Mouse (Mus musculus) heart, postnatal 4 days (tissue): ENCODE data around the gene Rcor1. TPM values are rescaled to one million over a fixed set of nuclear protein-coding genes. Genes with fewer than 3 reads are reported as not detected.

ENCODE experiments used
- DNase-seq: peaks from one replicate; pipeline ENCODE4 v3.0.0; 2021
- total RNA-seq, 2 experiments: library from RNA; stranded (reverse); gene quantifications; 2 replicates each; pipeline ENCODE4 v1.2.3; 2021

The Rcor1 gene
- total RNA-seq, 2 experiments from 2014 or later: 26.0 to 26.8 TPM

GRCm38 (mm10) chr12:111164310-111164751 is 125.2 kb downstream of the Rcor1 start:
- peak; percentile 92 for DNase-seq

- peak; percentile 51 for DNase-seq
Observed at GRCm38 (mm10) chr12:111165146-111165812, 126.1 kb downstream of the Rcor1 start.

Other genes starting within 250 kb of the Rcor1 start
- gene Mok, start 198.4 kb upstream of the Rcor1 start, total RNA-seq: 1 to 10 TPM; 1.3 to 1.6 TPM
- gene Zfp839, start 189.1 kb upstream of the Rcor1 start, total RNA-seq: 1 to 10 TPM; 6.7 to 6.9 TPM
- 10 to 100 TPM; 45.7 to 50.1 TPM for gene Cinp, start 150.2 kb upstream of the Rcor1 start, total RNA-seq
- gene Tecpr2, start 150.1 kb upstream of the Rcor1 start, total RNA-seq: 1 to 10 TPM; 5.2 to 6.0 TPM
- 10 to 100 TPM; 22.4 to 28.0 TPM for gene Ankrd9, start 60.3 kb upstream of the Rcor1 start, total RNA-seq
- 10 to 100 TPM; 16.8 to 17.3 TPM for gene Traf3, start 127.0 kb downstream of the Rcor1 start, total RNA-seq
- gene 4930595D18Rik, start 145.1 kb downstream of the Rcor1 start, total RNA-seq: not detected
- under 1 TPM in 1 of 2 experiments, not detected in 1; 0.43 TPM for gene Amn, start 231.7 kb downstream of the Rcor1 start, total RNA-seq